Mouse (Mus musculus) small intestine, adult 2 months (tissue): ENCODE data around the gene Rap1gap2. TPM values are rescaled to one million over a fixed set of nuclear protein-coding genes. Genes with fewer than 3 reads are reported as not detected.
A peak's percentile ranks its signal among the peaks of the same experiment; 100 is the strongest.

ENCODE experiments used
- H3K27ac ChIP-seq: fragments of 200-500 bp; 2 replicates; pipeline ENCODE4 v1.5.1; 2012; ENCODE audit warnings: low read depth, low read length, control low read depth, inconsistent platforms; ENCODE audit not compliant: insufficient read depth
- H3K27me3 ChIP-seq: fragments of 200-500 bp; 2 replicates; pipeline ENCODE4 v1.6.1; 2012; ENCODE audit warnings: mild to moderate bottlenecking, moderate library complexity, low read length, inconsistent platforms; ENCODE audit not compliant: control insufficient read depth, insufficient read depth
- H3K36me3 ChIP-seq: fragments of 200-500 bp; 2 replicates; pipeline ENCODE4 v1.6.1; 2012; ENCODE audit warnings: mild to moderate bottlenecking, low read length, control low read depth, inconsistent platforms; ENCODE audit not compliant: control insufficient read depth, insufficient read depth
- H3K4me1 ChIP-seq: fragments of 200-500 bp; 2 replicates; pipeline ENCODE4 v1.6.1; 2012; ENCODE audit warnings: low read length, inconsistent platforms, mixed read lengths; ENCODE audit not compliant: control insufficient read depth, insufficient read depth, insufficient read length
- H3K4me3 ChIP-seq: fragments of 200-500 bp; 2 replicates; pipeline ENCODE4 v1.5.1; 2012; ENCODE audit warnings: low read depth, mild to moderate bottlenecking, control low read depth, inconsistent platforms, low read length, moderate library complexity
- CTCF ChIP-seq: fragments of 200-500 bp; IDR thresholded peaks from 2 replicates; pipeline ENCODE4 v1.5.1; 2012; ENCODE audit warnings: low read depth, mild to moderate bottlenecking, control low read depth, inconsistent platforms, low read length, moderate library complexity, mixed read lengths; ENCODE audit not compliant: insufficient replicate concordance, insufficient read length; ENCODE audit errors: extremely low read depth
- POLR2A ChIP-seq: fragments of 200-500 bp; IDR thresholded peaks from 2 replicates; pipeline ENCODE4 v1.6.1; 2012; ENCODE audit warnings: low read depth, mild to moderate bottlenecking, control low read depth, inconsistent platforms, low read length, moderate library complexity
- WGBS: fragments of 180-500 bp; shearing (Covaris S2); methylation state at CpG from one replicate; pipeline ENCODE4 v1.1.7; 2018; 5-methylcytosine and 5-hydroxymethylcytosine counted together
- polyA plus RNA-seq: library from polyadenylated mRNA; depleted of rRNA; stranded (reverse); fragments of >200 nt; gene quantifications from 2 replicates; pipeline ENCODE4 v1.2.3, GENCODE M21; 2012

The Rap1gap2 gene
- polyA plus RNA-seq, 1 experiment: 18.4 TPM

GRCm38 (mm10) chr11:74649095-74649646 is 38.5 kb upstream of the Rap1gap2 start, which contains the start of gene Cluh:
Gene Cluh (plus strand): TSS chr11:74649495.
- 0 out of 2 replicates have a peak, but pooled peaks cover 2% of the 10 kb centered on the region for H3K36me3 ChIP-seq
- WGBS: under 1% methylated on average over 58 of the region's 58 CpGs
- no peak for TF ChIP-seq CTCF
- TF ChIP-seq POLR2A: peak; percentile 27; the same call in 1 of the 2 replicates
- H3K4me1 ChIP-seq: peaks cover 27% of the 10 kb centered on the region
- H3K27ac ChIP-seq: peak within 1 kb of the TSS; percentile 90
- peak within 1 kb of the TSS; percentile 85 for H3K4me3 ChIP-seq
- H3K27me3 ChIP-seq: no peaks in the 10 kb centered on the region

- Histone ChIP-seq H3K27me3 (no peaks in the 10 kb centered on the region), H3K27ac (peak overlapping the region; percentile 90), H3K4me3 (peak overlapping the region; percentile 85), H3K4me1 (peaks cover 31% of the 10 kb centered on the region), H3K36me3 (0 out of 2 replicates have a peak, but pooled peaks cover 2% of the 10 kb centered on the region)
- no peak for TF ChIP-seq CTCF
- no peak for TF ChIP-seq POLR2A
- WGBS: 6% methylated on average over 1 of the region's 1 CpGs
Measured at GRCm38 (mm10) chr11:74648676-74649075, 38.0 kb upstream of the Rap1gap2 start.

GRCm38 (mm10) chr11:74647966-74648365 is 37.3 kb upstream of the Rap1gap2 start:
- Histone ChIP-seq H3K4me1 (peaks cover 28% of the 10 kb centered on the region), H3K27me3 (no peaks in the 10 kb centered on the region), H3K27ac (peak overlapping the region; percentile 90), H3K36me3 (no peaks in the 10 kb centered on the region), H3K4me3 (no peak overlapping the region)
- TF ChIP-seq CTCF: no peak
- no peak for TF ChIP-seq POLR2A
- WGBS: 47% methylated on average over 1 of the region's 1 CpGs

- Histone ChIP-seq H3K27me3 (no peaks in the 10 kb centered on the region), H3K36me3 (no peaks in the 10 kb centered on the region), H3K4me3 (no peak overlapping the region), H3K27ac (peak overlapping the region; percentile 92), H3K4me1 (peaks cover 19% of the 10 kb centered on the region)
- 12% methylated on average over 1 of the region's 1 CpGs for WGBS
- TF ChIP-seq POLR2A (no peak), CTCF (no peak)
Measured at GRCm38 (mm10) chr11:74639628-74640027, 28.9 kb upstream of the Rap1gap2 start.

GRCm38 (mm10) chr11:74638791-74639411 is 28.2 kb upstream of the Rap1gap2 start:
- H3K27me3 ChIP-seq: no peaks in the 10 kb centered on the region
- H3K4me1 ChIP-seq: peaks cover 15% of the 10 kb centered on the region
- TF ChIP-seq POLR2A: no peak
- no peak for TF ChIP-seq CTCF
- H3K27ac ChIP-seq: peak overlapping the region; percentile 92
- WGBS: 11% methylated on average over 9 of the region's 9 CpGs
- peak overlapping the region; percentile 79 for H3K4me3 ChIP-seq
- H3K36me3 ChIP-seq: no peaks in the 10 kb centered on the region

- WGBS: under 1% methylated on average over 86 of the region's 86 CpGs
- H3K36me3 ChIP-seq: no peaks in the 10 kb centered on the region
- peak overlapping the region; percentile 92 for H3K27ac ChIP-seq
- H3K27me3 ChIP-seq: no peaks in the 10 kb centered on the region
- H3K4me1 ChIP-seq: peaks cover 14% of the 10 kb centered on the region
- TF ChIP-seq POLR2A (peak; percentile 36; the same call in 1 of the 2 replicates), CTCF (peak; percentile 51; the same call in 1 of the 2 replicates)
- H3K4me3 ChIP-seq: peak overlapping the region; percentile 79
Measured at GRCm38 (mm10) chr11:74637971-74638790, 27.5 kb upstream of the Rap1gap2 start.

- H3K27me3 ChIP-seq: no peaks in the 10 kb centered on the region
- WGBS: 25% methylated on average over 8 of the region's 8 CpGs
- peak overlapping the region; percentile 79 for H3K4me3 ChIP-seq
- H3K4me1 ChIP-seq: peaks cover 14% of the 10 kb centered on the region
- H3K36me3 ChIP-seq: no peaks in the 10 kb centered on the region
- 0 out of 2 replicates have a peak overlapping the region, but pooled peaks have one; percentile 72 for H3K27ac ChIP-seq
- TF ChIP-seq POLR2A (no peak), CTCF (no peak)
Measured at GRCm38 (mm10) chr11:74637486-74637885, 26.8 kb upstream of the Rap1gap2 start.
